Mouse (Mus musculus): Measurements from ENCODE around the gene Fkbp1a. TPM values are rescaled to one million over a fixed set of nuclear protein-coding genes. Genes with fewer than 3 reads are reported as not detected.

Fkbp1a gene
- total RNA-seq, 2 experiments from 2014 or later = 213 to 229 TPM

DNA sequence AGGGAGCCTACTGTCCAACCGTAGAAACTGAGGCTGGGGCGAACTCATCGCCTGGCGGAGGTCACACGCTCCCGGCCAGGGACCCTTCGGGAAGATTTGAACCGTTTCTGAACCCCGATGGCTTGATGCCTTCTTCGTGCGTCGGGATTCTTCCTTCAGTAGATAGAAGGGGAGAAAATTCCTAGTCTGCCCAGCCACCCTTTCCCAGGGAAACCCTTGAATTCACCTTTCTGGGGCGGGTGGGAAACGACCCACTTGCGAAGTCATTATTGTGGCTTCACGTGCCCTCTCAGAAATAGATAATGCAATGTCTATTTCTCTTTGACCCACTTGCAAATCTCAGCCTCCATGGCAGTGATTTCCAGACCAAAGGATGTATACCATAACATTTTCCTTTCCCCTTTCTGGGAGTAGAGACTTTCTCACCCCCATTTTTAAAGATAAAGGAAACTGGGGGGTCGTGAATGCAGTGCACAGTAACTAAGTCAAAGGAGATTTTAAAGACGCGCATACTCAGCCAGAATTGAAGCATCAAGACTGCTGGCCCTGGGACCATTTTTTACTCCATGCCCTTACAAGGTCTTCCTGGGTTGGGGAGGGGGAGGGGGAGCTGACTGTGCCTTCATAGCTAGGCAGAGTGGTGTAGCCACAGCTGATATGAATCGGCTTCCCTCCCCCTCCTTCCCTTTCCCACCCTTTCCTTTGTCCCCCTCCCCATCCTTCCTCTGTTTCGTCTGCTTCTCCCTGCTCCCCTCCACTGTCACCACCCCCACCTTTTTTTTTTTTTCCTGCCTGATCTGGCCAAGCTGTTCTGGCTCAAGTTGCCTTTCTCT is 996 bp downstream of the Fkbp1a start:
- intact Hi-C loops (cut with DNase I) = loop anchor here (2.0 kb wide), 2 partner anchors 32 to 48 kb away; partner anchors contain the start of gene Nsfl1c
- peak; percentile 45 to 58 for DNase-seq

DNA sequence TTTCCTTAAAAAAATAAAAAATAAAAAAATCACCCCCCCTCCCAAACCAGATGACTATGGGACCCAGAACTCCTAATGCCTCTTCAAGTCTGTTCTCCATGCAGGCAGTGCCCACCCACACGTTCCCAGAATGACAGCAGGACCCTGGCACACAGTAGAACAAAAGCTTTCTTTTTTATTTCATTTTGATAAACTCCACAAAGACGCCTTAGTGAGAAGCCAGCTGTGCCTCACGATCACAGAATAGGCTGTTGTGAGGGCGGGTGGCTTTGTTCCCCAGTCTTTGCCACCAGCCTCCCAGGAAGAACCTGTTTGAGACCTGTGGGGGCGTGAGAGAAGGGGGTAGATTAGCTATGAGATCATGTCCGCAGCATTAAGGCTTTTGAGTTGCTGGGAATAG is 2.4 kb downstream of the Fkbp1a start:
- intact Hi-C loops (cut with DNase I) = no loop called here

GRCm38 (mm10) chr2:151546571-151546970 is 4.3 kb downstream of the Fkbp1a start:
- intact Hi-C loops (cut with DNase I) = loop anchor here (2.0 kb wide), 1 partner anchor 16 kb away; no protein-coding TSS in a partner anchor

More for the DNA sequence above, 2.4 kb downstream of the Fkbp1a start:
- no peak for DNase-seq

DNA sequence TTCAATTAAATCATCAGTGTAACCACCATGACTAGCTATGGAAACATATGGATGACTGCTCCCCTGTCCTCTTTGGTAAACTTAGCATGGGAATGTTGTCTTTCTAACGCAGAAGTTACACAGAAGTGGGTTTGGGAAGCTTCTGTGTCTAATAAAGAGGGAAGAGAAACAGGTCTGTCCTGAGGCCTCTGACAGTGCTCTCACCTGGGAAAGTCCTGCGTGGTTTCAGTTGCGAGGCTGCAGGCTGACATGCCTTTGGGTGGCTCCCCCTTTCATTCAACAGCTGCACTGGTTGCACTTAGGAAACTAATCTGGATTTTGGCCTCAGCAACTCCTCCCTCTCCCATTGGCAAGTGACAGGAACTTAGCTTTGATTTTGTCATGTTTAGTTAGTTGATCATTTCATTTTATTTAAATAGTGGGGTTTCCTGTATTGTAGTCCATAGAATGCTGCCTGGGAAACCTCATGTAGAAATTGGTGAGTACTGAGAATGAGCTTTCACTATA is 7.4 kb downstream of the Fkbp1a start:
- intact Hi-C loops (cut with DNase I) = no loop called here

More at GRCm38 (mm10) chr2:151546571-151546970, 4.3 kb downstream of the Fkbp1a start:
- no peak for DNase-seq

GRCm38 (mm10) chr2:151562930-151563921 is 20.9 kb downstream of the Fkbp1a start:
- intact Hi-C loops (cut with DNase I) = loop anchor here (2.0 kb wide), 1 partner anchor 16 kb away; no protein-coding TSS in a partner anchor
- DNase-seq = no peak

More for the DNA sequence above, 7.4 kb downstream of the Fkbp1a start:
- no peak for DNase-seq

DNA sequence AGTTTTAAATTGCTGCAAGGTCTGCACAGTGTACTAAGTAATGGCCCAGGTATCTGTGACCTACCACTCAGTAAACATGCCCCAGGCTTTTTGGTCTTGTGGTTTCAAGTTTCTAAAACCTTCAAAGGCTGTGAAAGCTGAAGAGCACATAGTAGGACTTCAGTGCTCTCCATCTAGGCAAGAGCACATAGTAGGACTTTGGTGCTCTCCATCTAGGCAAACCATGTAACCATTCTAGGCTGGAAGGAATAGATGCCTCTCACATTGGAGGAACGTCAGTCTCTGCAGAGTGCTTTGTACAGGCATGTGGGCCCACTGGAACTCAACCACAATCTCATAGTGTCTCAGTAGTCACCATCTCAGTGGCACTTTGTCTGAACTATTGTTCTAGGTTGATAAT is 21.7 kb downstream of the Fkbp1a start:
- intact Hi-C loops (cut with DNase I) = no loop called here
- DNase-seq = no peak

DNA sequence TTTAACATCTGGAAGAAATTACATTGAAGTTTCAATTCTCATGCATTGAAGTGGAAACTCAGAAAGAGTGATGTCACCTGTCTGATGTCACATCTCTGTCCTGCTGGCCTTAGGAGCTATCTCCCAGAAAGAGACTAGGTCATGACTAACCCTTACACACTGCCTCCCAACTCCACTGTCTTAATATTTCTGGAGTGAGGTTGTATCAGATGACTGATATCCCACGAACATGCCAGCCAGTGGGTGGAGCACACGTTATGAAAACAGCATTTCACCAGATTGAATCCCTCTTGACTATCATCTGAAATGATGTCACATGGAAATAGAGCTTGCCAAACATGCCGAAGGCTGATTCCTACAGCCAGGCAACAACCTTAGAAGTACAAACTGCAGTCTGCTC is 22.7 kb downstream of the Fkbp1a start:
- intact Hi-C loops (cut with DNase I) = no loop called here
- no peak for DNase-seq

DNA sequence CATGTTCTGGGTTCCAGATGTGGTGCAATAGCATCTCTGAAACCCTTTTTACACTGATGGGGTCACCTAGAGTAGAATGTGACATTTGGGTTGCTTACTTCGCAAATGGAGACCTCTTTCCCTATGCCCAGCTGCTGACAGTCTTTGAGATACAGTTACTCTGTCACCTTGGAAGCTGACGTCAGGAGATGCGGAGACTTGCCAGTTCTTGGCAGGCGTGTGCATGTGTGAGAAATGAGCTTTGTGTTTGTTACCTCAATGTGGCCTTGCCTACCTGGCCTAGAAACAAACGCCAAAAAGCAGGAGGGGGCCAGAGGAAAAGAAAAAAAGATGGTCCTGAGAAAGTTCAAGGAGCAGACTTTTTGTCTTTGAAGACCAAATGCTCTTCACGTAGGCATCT is 24.6 kb downstream of the Fkbp1a start:
- intact Hi-C loops (cut with DNase I) = no loop called here

DNA sequence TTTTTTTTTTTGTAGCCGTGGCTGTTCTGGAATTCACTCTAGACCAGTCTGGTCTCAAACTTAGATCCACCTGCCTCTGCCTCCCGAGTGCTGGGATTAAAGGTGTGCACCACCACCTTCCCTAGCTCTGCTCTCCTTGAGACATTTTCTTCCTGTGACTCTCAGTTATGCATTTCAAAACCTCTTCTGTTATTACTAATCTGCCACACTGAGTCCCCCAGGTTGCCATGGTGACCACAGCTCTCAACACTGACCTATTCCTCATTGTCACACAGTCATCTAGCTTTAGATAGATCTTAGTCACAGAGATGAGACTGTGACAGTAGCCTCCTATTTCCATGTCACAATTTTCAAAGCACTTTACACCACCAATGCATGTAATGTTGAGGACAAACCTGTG is 27.2 kb downstream of the Fkbp1a start:
- intact Hi-C loops (cut with DNase I) = no loop called here
- DNase-seq = no peak

More for the DNA sequence above, 24.6 kb downstream of the Fkbp1a start:
- DNase-seq = no peak

- intact Hi-C loops (cut with DNase I) = no loop called here
- DNase-seq = no peak
Measured at GRCm38 (mm10) chr2:151571873-151572700, 29.8 kb downstream of the Fkbp1a start, which contains the start of gene Sdcbp2. Sdcbp2 (plus strand) TSS chr2:151572622.

GRCm38 (mm10) chr2:151573667-151574066 is 31.4 kb downstream of the Fkbp1a start:
- DNase-seq = no peak
- intact Hi-C loops (cut with DNase I) = loop anchor here (2.0 kb wide), 1 partner anchor 31 kb away; the partner anchor contains the start of gene Fkbp1a

DNA sequence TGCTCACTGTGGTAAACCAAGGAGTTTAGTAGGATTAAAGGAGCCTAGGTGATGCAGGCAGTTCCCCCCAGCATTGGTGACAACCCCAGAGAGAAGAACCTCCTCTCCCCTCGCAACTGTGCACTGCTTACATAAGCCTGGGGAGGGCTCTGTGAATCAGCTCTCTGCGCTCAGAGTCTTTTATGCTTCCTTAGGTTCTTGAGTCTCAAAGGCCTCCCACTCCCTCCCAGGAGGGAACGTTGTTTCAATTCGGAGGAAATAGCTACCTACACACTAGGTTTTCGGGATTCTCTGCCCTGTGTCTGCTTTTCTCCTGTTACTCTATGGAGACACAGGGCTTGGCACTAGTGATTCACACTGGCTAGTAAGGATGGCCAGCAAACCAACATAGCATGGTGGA is 32.3 kb downstream of the Fkbp1a start:
- no peak for DNase-seq
- intact Hi-C loops (cut with DNase I) = loop anchor here (2.0 to 5.0 kb wide), 2 partner anchors 32 to 168 kb away; partner anchors contain the start of genes Fkbp1a and Psmf1

DNA sequence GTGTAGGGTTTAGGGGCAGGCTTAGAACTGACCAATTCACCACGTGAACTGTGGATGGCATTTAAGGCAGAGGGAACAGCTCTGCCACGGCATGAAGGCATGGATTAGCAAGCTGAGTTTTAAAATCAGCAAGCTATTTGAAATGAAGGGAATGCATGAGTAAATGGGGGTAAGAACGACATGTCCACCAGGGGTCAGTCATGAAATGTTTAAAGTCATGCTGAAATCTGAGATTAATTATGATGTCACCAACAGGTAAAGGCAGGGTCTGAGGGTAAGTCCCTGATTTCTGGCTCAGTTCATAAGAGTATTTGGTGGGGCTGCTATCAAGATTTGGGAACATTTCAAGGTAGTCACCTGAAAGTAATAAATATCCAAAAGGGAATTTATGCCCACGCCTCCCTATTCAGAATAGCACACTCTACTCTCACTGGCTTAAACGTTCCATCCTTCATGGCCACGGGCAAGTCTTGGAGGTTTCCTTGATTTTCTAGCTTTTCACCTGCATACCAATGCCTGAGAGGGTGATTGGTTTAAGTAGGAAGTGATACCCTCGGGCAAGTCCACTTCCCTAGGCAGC is 32.9 kb downstream of the Fkbp1a start:
- intact Hi-C loops (cut with DNase I) = loop anchor here (2.0 to 5.0 kb wide), 2 partner anchors 32 to 167 kb away; partner anchors contain the start of genes Fkbp1a and Psmf1

DNA sequence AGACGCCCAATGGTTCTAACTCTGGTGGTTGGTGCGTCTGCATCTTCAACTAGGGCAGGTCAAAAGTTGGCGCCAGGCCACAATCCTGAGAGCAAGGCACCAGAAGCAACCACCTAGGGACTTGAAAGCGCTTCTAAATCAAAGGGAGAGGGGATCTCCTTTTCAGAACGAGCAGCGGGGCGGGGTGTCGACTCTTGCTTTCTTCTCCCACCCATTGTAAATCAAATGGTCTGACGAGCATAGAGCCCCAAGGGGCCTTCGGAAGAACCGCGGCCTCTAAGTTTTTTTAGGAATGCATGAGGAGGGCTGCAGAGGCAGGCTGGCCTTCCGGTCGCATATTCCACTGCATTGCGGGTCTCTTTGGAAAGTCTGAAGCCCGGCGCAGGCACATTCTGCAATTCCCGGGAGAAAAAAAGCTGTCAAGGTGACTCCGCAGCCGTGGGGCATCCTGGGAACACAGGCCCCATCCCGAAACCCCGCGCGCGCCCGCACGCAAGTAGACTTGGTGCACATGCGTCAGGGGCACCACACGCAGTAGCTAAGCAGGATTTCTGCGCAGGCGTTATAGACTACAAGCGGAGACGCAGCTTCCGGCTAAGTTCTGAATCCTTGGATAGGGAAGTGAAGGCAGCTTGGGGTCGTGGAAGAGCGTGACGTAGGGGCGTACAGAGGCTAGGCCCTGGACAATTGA is 33.6 kb downstream of the Fkbp1a start:
- peak; percentile 83 to 85 for DNase-seq
- intact Hi-C loops (cut with DNase I) = loop anchor here (2.0 to 5.0 kb wide), 3 partner anchors 33 to 166 kb away; partner anchors contain the start of genes Fkbp1a, Nsfl1c and Psmf1

More for the DNA sequence above, 32.9 kb downstream of the Fkbp1a start:
- peak; percentile 12 to 25 for DNase-seq

- no peak for DNase-seq
- intact Hi-C loops (cut with DNase I) = loop anchor here (5.0 kb wide), 1 partner anchor 163 kb away; the partner anchor contains the start of gene Psmf1
Measured at GRCm38 (mm10) chr2:151579183-151579582, 36.9 kb downstream of the Fkbp1a start.

GRCm38 (mm10) chr2:151580945-151581344 is 38.7 kb downstream of the Fkbp1a start:
- DNase-seq = no peak

DNA sequence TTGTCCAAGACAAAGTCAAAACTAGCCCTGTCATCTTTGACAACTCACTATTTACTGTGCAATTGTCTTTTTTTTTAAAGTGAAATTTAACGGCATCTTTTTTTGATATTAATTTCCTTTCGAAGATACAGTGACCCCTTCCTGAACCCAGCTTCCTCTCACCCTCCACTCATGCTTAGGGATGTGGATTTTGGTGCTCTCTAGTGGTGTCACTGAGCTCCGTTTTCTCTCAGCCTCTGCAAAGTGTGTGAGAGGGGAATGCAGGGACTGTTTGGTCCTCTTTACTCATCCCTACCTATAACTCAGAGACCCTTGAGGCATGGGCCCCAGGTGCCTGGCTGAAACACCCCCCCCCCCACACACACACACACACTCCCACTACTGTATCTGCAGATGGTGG is 43.7 kb downstream of the Fkbp1a start:
- intact Hi-C loops (cut with DNase I) = no loop called here
- DNase-seq = no peak

More at GRCm38 (mm10) chr2:151580945-151581344, 38.7 kb downstream of the Fkbp1a start:
- intact Hi-C loops (cut with DNase I) = loop anchor here (5.0 kb wide), 1 partner anchor 96 kb away; no protein-coding TSS in a partner anchor

DNA sequence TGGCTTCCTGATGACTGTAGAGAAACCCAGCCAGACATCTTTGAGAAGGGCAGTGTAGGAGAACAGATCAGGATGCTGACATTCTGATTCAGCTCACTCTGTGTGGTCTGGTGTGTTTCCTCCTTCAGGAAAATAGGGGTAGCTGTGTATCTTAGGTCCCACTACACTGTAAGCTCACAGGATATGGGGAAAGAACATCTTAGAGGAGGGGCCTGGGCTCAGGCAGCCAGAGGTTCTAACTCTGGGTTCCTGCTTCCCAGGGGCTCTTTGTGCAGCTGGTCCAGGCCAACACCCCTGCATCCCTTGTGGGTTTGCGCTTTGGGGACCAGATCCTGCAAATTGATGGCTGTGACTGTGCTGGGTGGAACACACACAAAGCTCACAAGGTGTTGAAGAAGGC is 44.5 kb downstream of the Fkbp1a start:
- intact Hi-C loops (cut with DNase I) = no loop called here

More for the DNA sequence above, 44.5 kb downstream of the Fkbp1a start:
- no peak for DNase-seq

Measured in heart, postnatal 36 days (tissue).